Mouse (Mus musculus) CH12.LX (cell line): ENCODE measurements around the gene Ttc9c.

Experiments used
- CHD2 ChIP-seq: IDR thresholded peaks from 2 replicates; pipeline ENCODE4 v1.6.1; 2011; ENCODE audit warnings: low read length, improper control_type of control experiment
- POLR2A ChIP-seq: IDR thresholded peaks from 2 replicates; pipeline ENCODE4 v1.6.1; 2011; ENCODE audit warnings: low read depth, mild to moderate bottlenecking, improper control_type of control experiment, low read length

GRCm38 (mm10) chr19:8838041-8838730 lies 19.1 kb upstream of the Ttc9c start:
- TF ChIP-seq CHD2 (no peak), POLR2A (no peak)
